Mouse (Mus musculus) midbrain, embryonic 16.5 days (tissue): ENCODE data around the gene Sphk1. TPM values are rescaled to one million over a fixed set of nuclear protein-coding genes. Genes with fewer than 3 reads are reported as not detected.

Experiments used
- ATAC-seq: fragments of 200-750 bp; cut with Nextera tagmentation; 2 replicates; pipeline ENCODE4 v1.8.0; 2017; ENCODE audit warnings: moderate TSS enrichment
- H3K27ac ChIP-seq: fragments of 300-500 bp; sonication (generic); 2 replicates; pipeline ENCODE4 v1.5.1; 2014; ENCODE audit warnings: mild to moderate bottlenecking, low read length, mixed read lengths
- H3K27me3 ChIP-seq: fragments of 300-500 bp; sonication (generic); 2 replicates; pipeline ENCODE4 v1.6.1; 2014; ENCODE audit warnings: low read depth, low read length, mixed read lengths; ENCODE audit not compliant: control insufficient read depth, insufficient read depth
- H3K36me3 ChIP-seq: fragments of 300-500 bp; sonication (generic); 2 replicates; pipeline ENCODE4 v1.6.1; 2014; ENCODE audit warnings: mild to moderate bottlenecking, low read length, moderate library complexity, mixed read lengths; ENCODE audit not compliant: control insufficient read depth, insufficient read depth
- H3K4me1 ChIP-seq: fragments of 300-500 bp; sonication (generic); 2 replicates; pipeline ENCODE4 v1.6.1; 2014; ENCODE audit warnings: mild to moderate bottlenecking, low read length, mixed read lengths; ENCODE audit not compliant: control insufficient read depth, insufficient read depth
- H3K4me2 ChIP-seq: fragments of 300-500 bp; sonication (generic); 2 replicates; pipeline ENCODE4 v1.6.1; 2014; ENCODE audit warnings: mild to moderate bottlenecking, low read length, mixed read lengths
- H3K4me3 ChIP-seq: fragments of 300-500 bp; sonication (generic); 2 replicates; pipeline ENCODE4 v1.5.1; 2014; ENCODE audit warnings: low read depth, mild to moderate bottlenecking, low read length, moderate library complexity, mixed read lengths
- H3K9ac ChIP-seq: fragments of 300-500 bp; sonication (generic); 2 replicates; pipeline ENCODE4 v1.6.1; 2014; ENCODE audit warnings: low read depth, low read length, mixed read lengths
- H3K9me3 ChIP-seq: fragments of 300-500 bp; sonication (generic); replicated peaks from 2 replicates; pipeline ENCODE4 v1.6.1; 2014; ENCODE audit warnings: mild to moderate bottlenecking, low read length, mixed read lengths; ENCODE audit not compliant: control insufficient read depth, poor library complexity, severe bottlenecking
- WGBS: fragments of 180-500 bp; shearing (Covaris S2); extraction: QIAGEN DNeasy Blood & Tissue Kit; methylation state at CpG from one replicate; pipeline ENCODE4 v1.1.7; 2014; 5-methylcytosine and 5-hydroxymethylcytosine counted together
- polyA plus RNA-seq: library from polyadenylated mRNA; unstranded; fragments of >200 nt; fragmentation: Nextera tagmentation; extraction: Ambion mirVana; gene quantifications from 2 replicates; pipeline ENCODE4 v1.2.1, GENCODE M21; 2015

Sphk1 gene
- polyA plus RNA-seq, 1 experiment from 2014 or later, result 5.5 TPM

GRCm38 (mm10) chr11:116565283-116566041, 34.7 kb downstream of the Sphk1 start:
- Histone ChIP-seq H3K9ac (no peak overlapping the region), H3K36me3 (no peaks in the 10 kb centered on the region), H3K4me2 (no peak overlapping the region), H3K27me3 (no peaks in the 10 kb centered on the region), H3K9me3 (no peaks in the 10 kb centered on the region), H3K4me1 (no peaks in the 10 kb centered on the region), H3K27ac (no peak overlapping the region), H3K4me3 (no peak overlapping the region)
- ATAC-seq, result no peak
- 81% methylated on average over 7 of the region's 7 CpGs for WGBS

GRCm38 (mm10) chr11:116567531-116567930, 36.8 kb downstream of the Sphk1 start:
- Histone ChIP-seq H3K4me3 (no peak overlapping the region), H3K9me3 (no peaks in the 10 kb centered on the region), H3K27me3 (no peaks in the 10 kb centered on the region), H3K27ac (no peak overlapping the region), H3K4me1 (no peaks in the 10 kb centered on the region), H3K4me2 (no peak overlapping the region), H3K9ac (no peak overlapping the region), H3K36me3 (no peaks in the 10 kb centered on the region)
- 85% methylated on average over 8 of the region's 8 CpGs for WGBS
- ATAC-seq, result no peak

GRCm38 (mm10) chr11:116570821-116571220, 40.1 kb downstream of the Sphk1 start:
- no peak overlapping the region for H3K27ac ChIP-seq
- no peak overlapping the region for H3K4me2 ChIP-seq
- ATAC-seq, result no peak
- no peaks in the 10 kb centered on the region for H3K27me3 ChIP-seq
- H3K9ac ChIP-seq, result no peak overlapping the region
- WGBS, result 90% methylated on average over 7 of the region's 7 CpGs
- no peaks in the 10 kb centered on the region for H3K36me3 ChIP-seq
- no peak overlapping the region for H3K4me3 ChIP-seq
- H3K4me1 ChIP-seq, result peaks cover 24% of the 10 kb centered on the region
- H3K9me3 ChIP-seq, result no peaks in the 10 kb centered on the region

- no peak for ATAC-seq
- Histone ChIP-seq H3K9me3 (no peaks in the 10 kb centered on the region), H3K27ac (no peak overlapping the region), H3K27me3 (no peaks in the 10 kb centered on the region), H3K4me3 (no peak overlapping the region), H3K9ac (no peak overlapping the region), H3K4me2 (no peak overlapping the region), H3K4me1 (peaks cover 29% of the 10 kb centered on the region), H3K36me3 (no peaks in the 10 kb centered on the region)
- 86% methylated on average over 19 of the region's 19 CpGs for WGBS
Observed at GRCm38 (mm10) chr11:116571767-116572679, 41.3 kb downstream of the Sphk1 start.

GRCm38 (mm10) chr11:116572756-116573543, 42.2 kb downstream of the Sphk1 start:
- H3K36me3 ChIP-seq, result no peaks in the 10 kb centered on the region
- peaks cover 29% of the 10 kb centered on the region for H3K4me1 ChIP-seq
- no peak overlapping the region for H3K27ac ChIP-seq
- no peak overlapping the region for H3K9ac ChIP-seq
- no peak overlapping the region for H3K4me2 ChIP-seq
- 56% methylated on average over 12 of the region's 12 CpGs for WGBS
- H3K4me3 ChIP-seq, result no peak overlapping the region
- ATAC-seq, result no peak
- H3K9me3 ChIP-seq, result no peaks in the 10 kb centered on the region
- no peaks in the 10 kb centered on the region for H3K27me3 ChIP-seq

GRCm38 (mm10) chr11:116574486-116574885, 43.8 kb downstream of the Sphk1 start:
- Histone ChIP-seq H3K4me3 (no peak overlapping the region), H3K27me3 (no peaks in the 10 kb centered on the region), H3K9ac (no peak overlapping the region), H3K9me3 (no peaks in the 10 kb centered on the region), H3K36me3 (no peaks in the 10 kb centered on the region), H3K4me1 (peaks cover 40% of the 10 kb centered on the region), H3K4me2 (no peak overlapping the region), H3K27ac (no peak overlapping the region)
- ATAC-seq, result no peak
- 55% methylated on average over 6 of the region's 6 CpGs for WGBS

- H3K4me1 ChIP-seq, result peaks cover 45% of the 10 kb centered on the region
- WGBS, result 58% methylated on average over 6 of the region's 6 CpGs
- no peak overlapping the region for H3K4me3 ChIP-seq
- H3K27me3 ChIP-seq, result no peaks in the 10 kb centered on the region
- no peak for ATAC-seq
- H3K27ac ChIP-seq, result no peak overlapping the region
- H3K9me3 ChIP-seq, result no peaks in the 10 kb centered on the region
- no peak overlapping the region for H3K4me2 ChIP-seq
- H3K9ac ChIP-seq, result no peak overlapping the region
- no peaks in the 10 kb centered on the region for H3K36me3 ChIP-seq
Observed at GRCm38 (mm10) chr11:116574982-116575381, 44.3 kb downstream of the Sphk1 start.

GRCm38 (mm10) chr11:116575396-116575795, 44.7 kb downstream of the Sphk1 start:
- Histone ChIP-seq H3K9me3 (no peaks in the 10 kb centered on the region), H3K9ac (no peak overlapping the region), H3K4me1 (peaks cover 48% of the 10 kb centered on the region), H3K27ac (no peak overlapping the region), H3K4me3 (no peak overlapping the region), H3K27me3 (no peaks in the 10 kb centered on the region), H3K36me3 (no peaks in the 10 kb centered on the region), H3K4me2 (no peak overlapping the region)
- 82% methylated on average over 2 of the region's 2 CpGs for WGBS
- no peak for ATAC-seq
